Mouse (Mus musculus): ENCODE results near the gene Cdc42se2. TPM values are rescaled to one million over a fixed set of nuclear protein-coding genes. Genes with fewer than 3 reads are reported as not detected.

Gene Cdc42se2
- polyA plus RNA-seq, 2 experiments = 51.7 to 77.7 TPM

DNA sequence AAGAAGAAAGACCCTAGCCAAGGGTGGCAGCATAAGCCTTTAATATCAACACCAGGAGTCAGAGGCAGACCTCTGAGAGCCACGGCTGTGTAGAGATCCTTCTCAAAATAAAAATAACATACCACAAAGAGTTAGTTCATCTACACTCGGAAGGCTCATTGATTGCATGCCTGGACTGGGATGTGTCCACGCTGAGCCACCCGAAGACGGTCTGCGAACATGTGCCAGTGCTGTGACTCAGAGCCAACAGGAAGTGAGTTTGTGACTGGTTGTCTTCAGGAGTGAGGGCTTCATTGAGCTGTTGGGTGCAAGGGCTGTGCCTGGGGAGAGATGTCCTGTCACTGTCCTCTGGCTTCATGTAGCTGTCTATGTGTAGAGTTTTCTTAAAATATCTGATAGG, 93.8 kb downstream of the Cdc42se2 start:
- Histone ChIP-seq H3K27ac (replicated peaks; ENCODE audit: low read depth, low read length) (no peak overlapping the region), H3K27me3 (ENCODE audit: control insufficient read depth, insufficient read depth, low read length) (no peaks in the 10 kb centered on the region), H3K9ac (ENCODE audit: low read depth, low read length, severe bottlenecking) (no peak overlapping the region), H3K4me3 (replicated peaks; ENCODE audit: low read length) (no peak overlapping the region), H3K4me1 (ENCODE audit: control insufficient read depth, insufficient read depth, low read length) (no peaks in the 10 kb centered on the region), H3K9me3 (ENCODE audit: control insufficient read depth, low read length) (no peaks in the 10 kb centered on the region), H3K36me3 (ENCODE audit: control insufficient read depth, insufficient read depth, low read length) (peaks cover 57% of the 10 kb centered on the region), H3K4me2 (replicated peaks; ENCODE audit: low read depth, low read length, severe bottlenecking) (no peak overlapping the region)
- TF ChIP-seq POLR2A (IDR thresholded peaks at IDR 0.05; ENCODE audit: borderline replicate concordance, extremely low read depth, insufficient read depth, insufficient read length) = no peak
- DNase-seq (ENCODE audit: low spot score) (no peak), ATAC-seq (ENCODE audit: low FRiP score, low read depth) (no peak)
- 90% methylated on average over 6 of the region's 6 CpGs for WGBS

GRCm38 (mm10) chr11:54691179-54691578, 96.3 kb downstream of the Cdc42se2 start:
- Histone ChIP-seq H3K4me1 (ENCODE audit: control insufficient read depth, insufficient read depth, low read length) (peaks cover 4% of the 10 kb centered on the region; the same call in 1 of the 2 replicates), H3K27me3 (ENCODE audit: control insufficient read depth, insufficient read depth, low read length) (no peaks in the 10 kb centered on the region), H3K27ac (replicated peaks; ENCODE audit: low read depth, low read length) (no peak overlapping the region), H3K36me3 (ENCODE audit: control insufficient read depth, insufficient read depth, low read length) (peaks cover 50% of the 10 kb centered on the region), H3K4me2 (replicated peaks; ENCODE audit: low read depth, low read length, severe bottlenecking) (no peak overlapping the region), H3K9ac (ENCODE audit: low read depth, low read length, severe bottlenecking) (no peak overlapping the region), H3K9me3 (ENCODE audit: control insufficient read depth, low read length) (no peaks in the 10 kb centered on the region), H3K4me3 (replicated peaks; ENCODE audit: low read length) (no peak overlapping the region)
- DNase-seq (ENCODE audit: low spot score) (no peak), ATAC-seq (ENCODE audit: low FRiP score, low read depth) (no peak)
- TF ChIP-seq POLR2A (IDR thresholded peaks at IDR 0.05; ENCODE audit: borderline replicate concordance, extremely low read depth, insufficient read depth, insufficient read length) = no peak
- WGBS = 87% methylated on average over 4 of the region's 4 CpGs

- Histone ChIP-seq H3K4me1 (ENCODE audit: control insufficient read depth, insufficient read depth, low read length) (peaks cover 4% of the 10 kb centered on the region; the same call in 1 of the 2 replicates), H3K9ac (ENCODE audit: low read depth, low read length, severe bottlenecking) (no peak overlapping the region), H3K4me3 (replicated peaks; ENCODE audit: low read length) (no peak overlapping the region), H3K4me2 (replicated peaks; ENCODE audit: low read depth, low read length, severe bottlenecking) (no peak overlapping the region), H3K27ac (replicated peaks; ENCODE audit: low read depth, low read length) (no peak overlapping the region), H3K27me3 (ENCODE audit: control insufficient read depth, insufficient read depth, low read length) (no peaks in the 10 kb centered on the region), H3K9me3 (ENCODE audit: control insufficient read depth, low read length) (no peaks in the 10 kb centered on the region), H3K36me3 (ENCODE audit: control insufficient read depth, insufficient read depth, low read length) (peaks cover 46% of the 10 kb centered on the region)
- DNase-seq (ENCODE audit: low spot score) (no peak), ATAC-seq (ENCODE audit: low FRiP score, low read depth) (no peak)
- no peak for TF ChIP-seq POLR2A (IDR thresholded peaks at IDR 0.05; ENCODE audit: borderline replicate concordance, extremely low read depth, insufficient read depth, insufficient read length)
- 82% methylated on average over 4 of the region's 4 CpGs for WGBS
These were observed 97.3 kb downstream of the Cdc42se2 start for GRCm38 (mm10) chr11:54690171-54690570.

GRCm38 (mm10) chr11:54684831-54685230, 102.6 kb downstream of the Cdc42se2 start:
- Histone ChIP-seq H3K4me3 (replicated peaks; ENCODE audit: low read length) (no peak overlapping the region), H3K4me2 (replicated peaks; ENCODE audit: low read depth, low read length, severe bottlenecking) (no peak overlapping the region), H3K27me3 (ENCODE audit: control insufficient read depth, insufficient read depth, low read length) (no peaks in the 10 kb centered on the region), H3K27ac (replicated peaks; ENCODE audit: low read depth, low read length) (no peak overlapping the region), H3K4me1 (ENCODE audit: control insufficient read depth, insufficient read depth, low read length) (peaks cover 4% of the 10 kb centered on the region; the same call in 1 of the 2 replicates), H3K9ac (ENCODE audit: low read depth, low read length, severe bottlenecking) (no peak overlapping the region), H3K9me3 (ENCODE audit: control insufficient read depth, low read length) (no peaks in the 10 kb centered on the region), H3K36me3 (ENCODE audit: control insufficient read depth, insufficient read depth, low read length) (peaks cover 40% of the 10 kb centered on the region)
- 79% methylated on average over 2 of the region's 2 CpGs for WGBS
- peak; percentile 8 for DNase-seq (ENCODE audit: low spot score)
- ATAC-seq (ENCODE audit: low FRiP score, low read depth) = peak; percentile 68
- TF ChIP-seq POLR2A (IDR thresholded peaks at IDR 0.05; ENCODE audit: borderline replicate concordance, extremely low read depth, insufficient read depth, insufficient read length) = no peak

GRCm38 (mm10) chr11:54679141-54679540, 108.3 kb downstream of the Cdc42se2 start:
- ATAC-seq (ENCODE audit: low FRiP score, low read depth) = no peak
- no peak overlapping the region for H3K4me3 ChIP-seq (replicated peaks; ENCODE audit: low read length)
- peaks cover 38% of the 10 kb centered on the region for H3K36me3 ChIP-seq (ENCODE audit: control insufficient read depth, insufficient read depth, low read length)
- H3K4me2 ChIP-seq (replicated peaks; ENCODE audit: low read depth, low read length, severe bottlenecking) = no peak overlapping the region
- DNase-seq (ENCODE audit: low spot score) = no peak
- TF ChIP-seq POLR2A (IDR thresholded peaks at IDR 0.05; ENCODE audit: borderline replicate concordance, extremely low read depth, insufficient read depth, insufficient read length) = no peak
- no peaks in the 10 kb centered on the region for H3K27me3 ChIP-seq (ENCODE audit: control insufficient read depth, insufficient read depth, low read length)
- H3K9me3 ChIP-seq (ENCODE audit: control insufficient read depth, low read length) = no peaks in the 10 kb centered on the region
- H3K27ac ChIP-seq (replicated peaks; ENCODE audit: low read depth, low read length) = no peak overlapping the region
- 89% methylated on average over 2 of the region's 2 CpGs for WGBS
- H3K4me1 ChIP-seq (ENCODE audit: control insufficient read depth, insufficient read depth, low read length) = no peaks in the 10 kb centered on the region
- no peak overlapping the region for H3K9ac ChIP-seq (ENCODE audit: low read depth, low read length, severe bottlenecking)
